ENCODE assay signal across 18 mouse cellular contexts in the genomic region with DNA sequence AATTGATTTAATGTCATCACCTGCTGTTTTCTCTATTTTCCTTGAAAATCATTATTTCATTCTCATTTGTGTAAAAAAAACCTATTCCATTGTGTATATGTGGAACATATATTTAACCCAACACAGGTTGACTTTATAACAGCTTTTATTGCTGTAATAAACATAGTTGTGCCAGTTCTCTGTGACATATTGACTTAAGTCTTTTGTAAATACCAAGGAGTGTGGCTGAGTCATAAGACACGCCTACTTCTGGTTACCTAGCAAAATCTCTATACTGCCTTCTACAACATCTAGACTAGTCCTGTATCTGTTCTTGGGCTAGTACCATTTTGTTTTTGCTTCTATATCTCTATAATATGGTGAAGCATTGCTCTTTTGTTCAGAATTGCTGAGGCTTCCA.
"Had no signal": no experiment of that assay in that cellular context is flagged by ENCODE, and none has a peak within 500 bp of the region (broad histone marks: within the 10 kb centered on the region; RNA-seq: fewer than 3 reads in every experiment).

No protein-coding gene starts in this region.

- H3K36me3 ChIP-seq: midbrain, embryonic 10.5 days; midbrain, embryonic 12.5 days; neural tube, embryonic 13.5 days; neural tube, embryonic 15.5 days had no signal

- H3K27ac ChIP-seq: midbrain, embryonic 10.5 days; midbrain, embryonic 12.5 days; neural tube, embryonic 13.5 days; neural tube, embryonic 15.5 days had no signal

- H3K4me2 ChIP-seq: lung, embryonic 14.5 days; midbrain, embryonic 12.5 days; neural tube, embryonic 13.5 days; neural tube, embryonic 15.5 days had no signal

- H3K27me3 ChIP-seq: midbrain, embryonic 12.5 days; neural tube, embryonic 13.5 days; neural tube, embryonic 15.5 days had no signal

- DNase-seq: lung, adult 18-20 months; lung, embryonic 14.5 days; lung, postnatal 4 days; midbrain, embryonic 14.5 days; retina, postnatal 1 day; right cerebral cortex, adult 18-20 months; right cerebral cortex, postnatal 25 days; right cerebral cortex, postnatal 4 days; spleen, adult 18-20 months; thymus, adult 18-20 months; thymus, postnatal 14 days; thymus, postnatal 36 days had no signal

- H3K9me3 ChIP-seq: midbrain, embryonic 10.5 days; midbrain, embryonic 12.5 days; neural tube, embryonic 13.5 days; neural tube, embryonic 15.5 days had no signal

- H3K4me3 ChIP-seq: midbrain, embryonic 10.5 days; midbrain, embryonic 12.5 days; myocyte; neural tube, embryonic 13.5 days; neural tube, embryonic 15.5 days had no signal

- H3K9ac ChIP-seq: lung, embryonic 14.5 days; midbrain, embryonic 12.5 days; neural tube, embryonic 13.5 days; neural tube, embryonic 15.5 days had no signal

- ATAC-seq: midbrain, embryonic 16.5 days had no signal

- H3K4me1 ChIP-seq: midbrain, embryonic 10.5 days; midbrain, embryonic 12.5 days; neural tube, embryonic 13.5 days; neural tube, embryonic 15.5 days had no signal
